Mouse (Mus musculus): ENCODE measurements around the gene Epha2.

DNA sequence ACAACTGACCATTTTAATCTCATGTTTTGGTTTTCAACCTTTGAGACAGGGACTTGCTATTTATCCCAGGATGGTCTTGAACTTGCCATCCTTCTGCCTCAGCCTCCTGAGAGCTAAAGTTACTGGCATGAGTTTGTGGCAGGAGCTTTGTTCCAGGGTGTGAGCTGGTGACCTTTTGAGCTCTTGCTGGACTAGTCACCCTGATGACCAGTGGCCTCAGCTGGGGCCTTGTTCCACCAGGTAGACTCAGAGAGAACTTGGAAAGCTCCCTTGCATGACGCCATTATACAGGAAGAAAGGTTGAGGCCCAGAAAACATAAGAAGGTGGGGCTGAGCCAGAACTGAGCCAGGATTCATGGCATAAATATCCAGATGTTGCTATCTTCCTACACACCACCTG lies 20.6 kb upstream of the Epha2 start:
- no peak for TF ChIP-seq CTCF (IDR thresholded peaks at IDR 0.05)
- no peak for TF ChIP-seq EP300 (IDR thresholded peaks at IDR 0.05)

All from lung, postnatal 0 days (tissue).